Mouse (Mus musculus) central nervous system, embryonic 18 days (tissue): ENCODE data around the gene Traf3ip3. TPM values are rescaled to one million over a fixed set of nuclear protein-coding genes. Genes with fewer than 3 reads are reported as not detected.

ENCODE experiments used
- polyA plus RNA-seq: library from polyadenylated mRNA; depleted of rRNA; stranded (reverse); fragments of >200 nt; gene quantifications from 2 replicates; pipeline ENCODE4 v1.2.3, GENCODE M21; 2012; rRNA removed

Traf3ip3 gene
- 0.89 and 1.9 TPM in 2 replicates for polyA plus RNA-seq

GRCm38 (mm10) chr1:193201383-193201778 lies at the start of gene Traf3ip3:
Gene Traf3ip3 (minus strand): TSS chr1:193201703.

DNA sequence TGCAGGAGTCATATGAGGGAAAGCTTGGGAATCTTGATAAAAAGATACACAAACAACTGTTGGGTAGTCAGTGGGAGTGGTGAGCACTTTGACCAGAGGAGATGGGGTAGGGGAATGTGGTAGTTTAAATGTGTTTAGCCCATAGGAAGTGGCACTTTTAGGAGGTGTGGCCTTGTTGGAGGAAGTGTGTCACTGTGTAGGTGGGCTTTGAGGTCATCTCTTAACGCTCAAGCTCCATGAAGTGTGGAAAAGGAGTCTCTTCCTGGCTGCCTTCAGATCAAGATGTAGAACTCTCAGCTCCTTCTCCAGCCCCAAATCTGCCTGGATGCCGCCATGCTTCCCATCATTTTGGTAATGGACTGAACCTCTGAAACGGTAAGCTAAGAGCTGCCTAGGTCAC lies 6.0 kb upstream of the Traf3ip3 start, which contains the start of gene Lamb3:
Gene Lamb3 (plus strand): TSS at position 197 of the 400 bp plus-strand sequence.

GRCm38 (mm10) chr1:193167746-193168145 lies 33.8 kb downstream of the Traf3ip3 start, which contains the start of gene A130010J15Rik:
Gene A130010J15Rik (plus strand): TSS chr1:193168046.

DNA sequence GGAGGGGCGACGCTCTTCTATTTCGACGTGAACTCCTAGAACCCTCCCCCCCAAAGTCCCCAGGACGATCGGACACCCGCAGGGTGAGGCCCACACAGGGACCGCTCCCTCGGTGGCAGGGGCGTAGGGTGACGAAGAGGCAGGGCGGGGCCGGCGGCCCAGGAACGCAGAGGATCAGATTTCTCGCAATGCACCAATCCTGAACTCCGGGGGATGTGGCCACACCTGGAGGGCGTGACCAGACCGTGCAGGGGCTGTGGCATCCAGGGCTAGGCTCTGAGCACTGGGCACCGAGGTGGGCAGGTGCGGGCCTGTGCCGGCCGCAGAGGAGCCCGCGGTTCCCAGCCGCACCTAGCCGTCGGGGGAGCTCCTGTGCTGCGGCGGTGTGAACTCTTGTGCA lies 48.6 kb downstream of the Traf3ip3 start, which contains the start of gene Irf6:
Gene Irf6 (plus strand): TSS at position 240 of the 400 bp plus-strand sequence.

GRCm38 (mm10) chr1:193129786-193130455 lies 71.6 kb downstream of the Traf3ip3 start, which contains the start of gene Diexf:
Gene Diexf (minus strand): TSS chr1:193130272.

Other genes with a start within 250 kb of the Traf3ip3 start
- 7.8 TPM in 2 replicates for gene Syt14, start 165.9 kb downstream of the Traf3ip3 start, polyA plus RNA-seq
- 29.6 and 33.2 TPM in 2 replicates for gene Diexf, start 71.4 kb downstream of the Traf3ip3 start, polyA plus RNA-seq
- 0.96 and 1.1 TPM in 2 replicates for gene Irf6, start 48.6 kb downstream of the Traf3ip3 start, polyA plus RNA-seq
- 6.5 and 6.7 TPM in 2 replicates for gene A130010J15Rik, start 33.7 kb downstream of the Traf3ip3 start, polyA plus RNA-seq
- 0.92 and 1.7 TPM in 2 replicates for gene Lamb3, start 6.0 kb upstream of the Traf3ip3 start, polyA plus RNA-seq
- 1.4 and 20.7 TPM in 2 replicates for gene Hsd11b1, start 62.4 kb upstream of the Traf3ip3 start, polyA plus RNA-seq
- gene G0s2, start 71.5 kb upstream of the Traf3ip3 start, polyA plus RNA-seq = 11.1 and 14.2 TPM in 2 replicates
- 50.7 and 54.9 TPM in 2 replicates for gene Camk1g, start 168.6 kb upstream of the Traf3ip3 start, polyA plus RNA-seq